Mouse (Mus musculus) liver, adult (tissue): Measurements from ENCODE around the gene Rbpj.

Experiments
- GATA4 ChIP-seq: IDR thresholded peaks from 2 replicates; pipeline ENCODE4 v1.6.1; 2014; ENCODE audit warnings: mild to moderate bottlenecking, low read length; ENCODE audit not compliant: insufficient replicate concordance

Gene Rbpj

GRCm38 (mm10) chr5:53676671-53677070 is 210.7 kb downstream of the Rbpj start:
- no peak for TF ChIP-seq GATA4

- no peak for TF ChIP-seq GATA4
Measured at GRCm38 (mm10) chr5:53678036-53678767, 212.2 kb downstream of the Rbpj start.

- no peak for TF ChIP-seq GATA4
Measured at GRCm38 (mm10) chr5:53679651-53680050, 213.7 kb downstream of the Rbpj start.

GRCm38 (mm10) chr5:53683916-53684315 is 218.0 kb downstream of the Rbpj start:
- no peak for TF ChIP-seq GATA4

- no peak for TF ChIP-seq GATA4
Measured at GRCm38 (mm10) chr5:53684417-53684816, 218.5 kb downstream of the Rbpj start.

- TF ChIP-seq GATA4: no peak
Measured at GRCm38 (mm10) chr5:53685623-53686022, 219.7 kb downstream of the Rbpj start.

GRCm38 (mm10) chr5:53686379-53686778 is 220.4 kb downstream of the Rbpj start:
- TF ChIP-seq GATA4: no peak

- no peak for TF ChIP-seq GATA4
Measured at GRCm38 (mm10) chr5:53688326-53688725, 222.4 kb downstream of the Rbpj start.

GRCm38 (mm10) chr5:53691577-53691976 is 225.6 kb downstream of the Rbpj start:
- no peak for TF ChIP-seq GATA4

GRCm38 (mm10) chr5:53692100-53692499 is 226.1 kb downstream of the Rbpj start:
- TF ChIP-seq GATA4: no peak

GRCm38 (mm10) chr5:53692662-53693061 is 226.7 kb downstream of the Rbpj start:
- TF ChIP-seq GATA4: no peak

GRCm38 (mm10) chr5:53696701-53697100 is 230.7 kb downstream of the Rbpj start:
- TF ChIP-seq GATA4: no peak

- no peak for TF ChIP-seq GATA4
Measured at GRCm38 (mm10) chr5:53697794-53698193, 231.8 kb downstream of the Rbpj start.

- TF ChIP-seq GATA4: no peak
Measured at GRCm38 (mm10) chr5:53702686-53703085, 236.7 kb downstream of the Rbpj start.
